Mouse (Mus musculus) midbrain, postnatal 0 days (tissue): ENCODE data around the gene P4ha1. TPM values are rescaled to one million over a fixed set of nuclear protein-coding genes. Genes with fewer than 3 reads are reported as not detected.
"Not testable (repeated sequence)": the region's sequence is repeated elsewhere in the genome, so short reads cannot be mapped to it uniquely, and the experiment has no call there.

Experiments used
- ATAC-seq: fragments of 200-750 bp; cut with Nextera tagmentation; 2 replicates; pipeline ENCODE4 v1.8.0; 2017; ENCODE audit warnings: moderate number of reproducible peaks, mild to moderate bottlenecking, moderate TSS enrichment, moderate library complexity; ENCODE audit not compliant: low FRiP score
- DNase-seq: peaks from one replicate; pipeline ENCODE4 v3.0.0-alpha.2; 2015; ENCODE audit warnings: low spot score
- H3K27ac ChIP-seq: fragments of 300-500 bp; sonication (generic); 2 replicates; pipeline ENCODE4 v1.5.1; 2014; ENCODE audit warnings: low read depth, mild to moderate bottlenecking, low read length, mixed read lengths
- H3K27me3 ChIP-seq: fragments of 300-500 bp; sonication (generic); 2 replicates; pipeline ENCODE4 v1.6.1; 2014; ENCODE audit warnings: low read length, control low read depth, mixed read lengths; ENCODE audit not compliant: insufficient read depth
- H3K36me3 ChIP-seq: fragments of 300-500 bp; sonication (generic); 2 replicates; pipeline ENCODE4 v1.6.1; 2014; ENCODE audit warnings: low read length, control low read depth, mixed read lengths; ENCODE audit not compliant: insufficient read depth
- H3K4me1 ChIP-seq: fragments of 300-500 bp; sonication (generic); 2 replicates; pipeline ENCODE4 v1.6.1; 2014; ENCODE audit warnings: mild to moderate bottlenecking, control low read depth, antibody characterized with exemption, low read length, mixed read lengths; ENCODE audit not compliant: insufficient read depth
- H3K4me2 ChIP-seq: fragments of 300-500 bp; sonication (generic); 2 replicates; pipeline ENCODE4 v1.6.1; 2014; ENCODE audit warnings: low read depth, mild to moderate bottlenecking, low read length, mixed read lengths; ENCODE audit not compliant: poor library complexity, severe bottlenecking
- H3K4me3 ChIP-seq: fragments of 300-500 bp; sonication (generic); 2 replicates; pipeline ENCODE4 v1.5.1; 2014; ENCODE audit warnings: low read depth, mild to moderate bottlenecking, low read length, moderate library complexity
- H3K9ac ChIP-seq: fragments of 300-500 bp; sonication (generic); replicated peaks from 2 replicates; pipeline ENCODE4 v1.6.1; 2014; ENCODE audit warnings: mild to moderate bottlenecking, low read length, moderate library complexity, mixed read lengths; ENCODE audit not compliant: poor library complexity, severe bottlenecking
- H3K9me3 ChIP-seq: fragments of 300-500 bp; sonication (generic); 2 replicates; pipeline ENCODE4 v1.6.1; 2016; ENCODE audit warnings: low read length, control low read depth
- CTCF ChIP-seq: IDR thresholded peaks from 2 replicates; pipeline ENCODE4 v1.5.1; 2016; ENCODE audit warnings: antibody characterized with exemption, mild to moderate bottlenecking
- WGBS: fragments of 180-500 bp; shearing (Covaris S2); extraction: QIAGEN DNeasy Blood & Tissue Kit; methylation state at CpG from one replicate; pipeline ENCODE4 v1.1.7; 2014; 5-methylcytosine and 5-hydroxymethylcytosine counted together
- polyA plus RNA-seq: library from polyadenylated mRNA; unstranded; fragments of >200 nt; fragmentation: Nextera tagmentation; extraction: Ambion mirVana; gene quantifications from 2 replicates; pipeline ENCODE4 v1.2.1, GENCODE M21; 2015
- total RNA-seq: library from RNA; depleted of rRNA; stranded (reverse); fragments of >200 nt; gene quantifications from 2 replicates; pipeline ENCODE4 v1.2.3, GENCODE M21; 2014

Gene P4ha1
- total and polyA plus RNA-seq, 2 experiments from 2014 or later = 14.2 to 25.9 TPM

DNA sequence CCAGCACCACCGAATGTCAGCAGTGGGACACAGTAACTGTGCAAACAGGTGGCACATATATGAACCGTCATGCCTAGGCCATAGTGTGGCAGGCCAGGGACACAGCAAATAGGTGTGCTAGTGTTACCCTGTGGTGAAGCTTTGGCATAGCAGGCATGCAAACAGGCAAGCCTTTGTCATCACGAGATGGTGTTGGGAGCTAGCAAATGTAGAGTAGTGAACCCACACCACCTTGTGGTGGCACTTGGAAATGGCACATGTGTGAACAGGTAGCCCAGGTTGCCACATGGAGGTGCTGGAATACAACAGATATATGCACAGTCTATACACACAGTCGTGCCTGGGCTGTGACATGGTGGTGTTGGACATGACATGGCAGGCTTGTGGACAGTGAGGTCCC, 30.5 kb upstream of the P4ha1 start:
- 34% methylated on average over 4 of the region's 4 CpGs for WGBS
- peak; percentile 93 for DNase-seq

DNA sequence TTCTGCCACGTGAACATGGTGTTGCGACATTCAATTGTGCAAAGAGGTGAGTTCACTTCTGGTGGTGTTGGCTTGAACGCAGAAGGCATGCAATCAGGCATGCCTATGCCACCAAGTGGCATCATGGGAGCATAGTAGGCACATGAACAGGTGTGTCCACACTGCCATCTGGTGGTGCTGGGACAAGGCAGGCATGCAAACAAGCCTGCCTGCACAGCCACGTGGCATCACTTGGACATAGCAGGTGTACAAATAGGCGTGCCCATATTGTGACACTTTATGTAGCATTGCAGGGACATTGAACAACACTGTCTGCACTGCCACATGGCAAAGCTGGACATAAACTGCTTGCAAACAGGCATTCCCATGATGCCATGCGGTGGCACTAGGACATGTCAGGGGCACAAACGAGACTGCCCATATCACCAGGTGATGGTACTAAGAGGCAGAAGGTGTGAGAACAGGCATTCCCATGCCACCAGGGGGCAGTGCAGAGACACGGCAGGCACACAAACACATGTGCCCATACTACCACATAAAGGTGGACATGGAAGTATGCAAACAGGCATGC, 27.8 kb upstream of the P4ha1 start:
- Histone ChIP-seq H3K27me3 (no peaks in the 10 kb centered on the region), H3K4me3 (no peak overlapping the region), H3K4me1 (no peaks in the 10 kb centered on the region), H3K36me3 (no peaks in the 10 kb centered on the region), H3K9ac (no peak overlapping the region), H3K9me3 (no peaks in the 10 kb centered on the region), H3K4me2 (no peak overlapping the region), H3K27ac (no peak overlapping the region)
- ATAC-seq (peak; percentile 34), DNase-seq (peak; percentile 79)
- TF ChIP-seq CTCF = peak; percentile 90
- WGBS = 63% methylated on average over 8 of the region's 8 CpGs

More for the DNA sequence above, 30.5 kb upstream of the P4ha1 start:
- peak; percentile 68 for ATAC-seq
- H3K4me1 ChIP-seq = no peaks in the 10 kb centered on the region
- no peak overlapping the region for H3K9ac ChIP-seq
- H3K4me3 ChIP-seq = no peak overlapping the region
- H3K27me3 ChIP-seq = no peaks in the 10 kb centered on the region
- H3K36me3 ChIP-seq = no peaks in the 10 kb centered on the region
- no peak overlapping the region for H3K4me2 ChIP-seq
- no peaks in the 10 kb centered on the region for H3K9me3 ChIP-seq
- no peak overlapping the region; the same call in 1 of the 2 replicates for H3K27ac ChIP-seq
- peak; percentile 97 for TF ChIP-seq CTCF

DNA sequence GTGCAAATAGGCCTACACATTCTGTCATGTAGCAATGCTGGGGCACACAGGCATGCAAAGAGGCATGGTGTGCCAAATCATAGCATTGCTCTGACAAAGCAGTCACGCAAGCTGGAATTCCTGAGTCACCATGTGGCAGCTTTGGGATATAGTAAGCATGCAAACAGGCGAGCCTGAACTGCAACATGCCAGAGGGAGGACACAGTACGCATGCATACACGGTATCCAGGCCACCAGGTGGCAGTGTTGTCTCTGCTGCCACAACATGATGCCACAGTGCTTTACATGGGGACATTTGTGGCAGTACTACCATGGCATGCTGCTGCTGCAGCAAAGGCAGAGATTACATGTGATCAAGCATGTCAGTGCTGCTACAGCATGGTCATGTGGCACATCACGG, 26.8 kb upstream of the P4ha1 start:
- no peak overlapping the region for H3K4me3 ChIP-seq
- no peak overlapping the region for H3K27ac ChIP-seq
- H3K9ac ChIP-seq = no peak overlapping the region
- no peak overlapping the region for H3K4me2 ChIP-seq
- no peaks in the 10 kb centered on the region for H3K27me3 ChIP-seq
- peak; percentile 89 for TF ChIP-seq CTCF
- 31% methylated on average over 5 of the region's 5 CpGs for WGBS
- DNase-seq = peak; percentile 76
- H3K36me3 ChIP-seq = no peaks in the 10 kb centered on the region
- ATAC-seq = peak; percentile 39
- H3K4me1 ChIP-seq = no peaks in the 10 kb centered on the region
- H3K9me3 ChIP-seq = no peaks in the 10 kb centered on the region

DNA sequence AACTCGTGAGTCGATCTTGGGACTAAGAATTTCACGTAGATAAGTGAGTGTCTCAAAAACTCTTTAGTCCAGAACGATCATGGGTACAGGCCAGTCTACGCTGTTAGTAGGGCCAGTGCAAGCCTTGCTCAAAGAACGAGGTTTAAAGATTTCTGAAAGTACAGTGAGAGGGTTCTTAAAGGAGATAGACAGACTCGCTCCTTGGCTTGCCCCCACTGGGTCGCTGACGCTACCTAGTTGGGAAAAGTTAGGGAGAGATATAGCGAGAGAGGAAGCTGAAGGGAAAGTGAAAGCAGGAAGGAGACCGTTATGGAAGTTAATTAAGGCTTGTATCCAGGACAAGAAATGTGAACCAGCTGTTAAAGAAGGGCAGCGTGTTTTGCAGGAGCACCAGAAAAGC, 20.4 kb upstream of the P4ha1 start:
- H3K36me3 ChIP-seq, H3K4me2 ChIP-seq, H3K9me3 ChIP-seq, H3K4me3 ChIP-seq, ATAC-seq, H3K27ac ChIP-seq, H3K4me1 ChIP-seq, H3K9ac ChIP-seq, DNase-seq, H3K27me3 ChIP-seq: not testable (repeated sequence)
- 93% methylated on average over 12 of the region's 12 CpGs for WGBS

DNA sequence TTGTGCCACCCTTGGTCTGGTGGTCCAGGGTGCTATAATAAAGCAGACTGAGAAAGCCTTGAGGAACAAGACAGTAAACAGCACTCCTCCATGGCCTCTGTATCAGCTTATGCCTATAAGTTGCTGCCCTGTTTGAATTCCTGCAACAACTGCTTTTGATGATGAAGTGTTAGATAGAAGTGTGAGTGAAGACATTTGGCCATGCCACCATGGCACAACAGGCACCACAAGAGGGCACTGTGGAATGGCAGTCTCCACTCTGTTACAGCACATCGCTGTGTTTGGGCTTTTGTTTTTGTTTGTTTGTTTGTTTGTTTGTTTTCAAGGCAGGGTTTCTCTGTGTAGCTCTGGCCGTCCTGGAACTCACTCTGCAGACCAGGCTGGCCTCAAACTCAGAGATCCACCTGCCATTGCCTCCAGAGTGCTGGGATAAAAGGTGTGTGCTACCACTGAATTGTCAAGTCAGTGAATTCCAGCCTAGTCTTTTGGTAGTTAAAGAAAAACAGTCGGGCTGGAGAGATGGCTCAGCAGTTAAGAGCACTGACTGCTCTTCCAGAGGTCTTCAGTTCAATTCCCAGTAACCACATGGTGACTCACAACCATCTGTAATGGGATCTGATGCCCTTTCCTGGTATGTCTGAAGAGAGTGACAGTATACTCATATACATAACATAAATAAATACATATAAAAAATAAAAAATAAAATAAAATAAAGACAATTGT, 13.9 kb upstream of the P4ha1 start:
- Histone ChIP-seq H3K9me3 (no peaks in the 10 kb centered on the region), H3K4me3 (no peak overlapping the region), H3K9ac (no peak overlapping the region), H3K36me3 (no peaks in the 10 kb centered on the region), H3K27me3 (no peaks in the 10 kb centered on the region), H3K4me1 (no peaks in the 10 kb centered on the region), H3K4me2 (no peak overlapping the region), H3K27ac (no peak overlapping the region)
- ATAC-seq (no peak), DNase-seq (peak; percentile 28)
- TF ChIP-seq CTCF = peak; percentile 78
- 42% methylated on average over 3 of the region's 3 CpGs for WGBS

DNA sequence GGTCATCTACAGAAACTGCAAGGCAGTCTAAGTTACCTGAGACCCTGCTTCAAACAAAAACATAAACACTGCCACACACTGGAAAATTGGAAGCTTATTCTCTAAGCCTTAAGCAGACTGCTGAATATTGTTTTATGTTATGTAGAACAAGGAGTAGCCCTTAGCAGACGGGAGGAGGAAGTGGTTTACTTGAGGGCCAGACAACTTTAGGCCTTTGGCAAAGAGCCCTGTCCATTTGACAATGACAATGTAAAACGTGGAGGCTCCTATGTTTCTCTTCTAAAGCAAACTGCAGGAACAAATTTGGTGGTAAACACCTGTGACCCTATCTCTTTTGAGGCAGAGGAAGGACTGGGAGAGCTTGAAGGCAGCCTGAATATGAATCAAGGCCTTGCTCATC, 13.0 kb upstream of the P4ha1 start:
- no peak overlapping the region for H3K4me3 ChIP-seq
- DNase-seq = no peak
- no peak overlapping the region for H3K27ac ChIP-seq
- no peaks in the 10 kb centered on the region for H3K9me3 ChIP-seq
- H3K36me3 ChIP-seq = no peaks in the 10 kb centered on the region
- TF ChIP-seq CTCF = no peak
- H3K4me2 ChIP-seq = no peak overlapping the region
- no peaks in the 10 kb centered on the region for H3K4me1 ChIP-seq
- H3K27me3 ChIP-seq = no peaks in the 10 kb centered on the region
- no peak for ATAC-seq
- H3K9ac ChIP-seq = no peak overlapping the region
- WGBS = 60% methylated on average over 2 of the region's 2 CpGs
